Mouse (Mus musculus): ENCODE results near the gene Rnf207.

Rnf207 gene

GRCm38 (mm10) chr4:152318517-152319234, at the start of gene Rnf207:
Rnf207 (minus strand) TSS chr4:152318993.
- DNase-seq: peak; percentile 54 to 85

GRCm38 (mm10) chr4:152365228-152365627, 46.4 kb upstream of the Rnf207 start:
- DNase-seq: no peak

GRCm38 (mm10) chr4:152362180-152362579, 43.4 kb upstream of the Rnf207 start:
- DNase-seq: no peak

GRCm38 (mm10) chr4:152360855-152361254, 42.1 kb upstream of the Rnf207 start:
- DNase-seq: peak in 1 of 2 experiments; percentile 51

GRCm38 (mm10) chr4:152359700-152360099, 40.9 kb upstream of the Rnf207 start:
- DNase-seq: no peak

GRCm38 (mm10) chr4:152355672-152356071, 36.9 kb upstream of the Rnf207 start:
- DNase-seq: no peak

GRCm38 (mm10) chr4:152353886-152354637, 35.3 kb upstream of the Rnf207 start:
- DNase-seq: no peak

GRCm38 (mm10) chr4:152351422-152352305, 32.9 kb upstream of the Rnf207 start:
- DNase-seq: no peak

- DNase-seq: no peak
These were observed 32.1 kb upstream of the Rnf207 start for GRCm38 (mm10) chr4:152350722-152351421.

GRCm38 (mm10) chr4:152349837-152350381, 31.1 kb upstream of the Rnf207 start:
- DNase-seq: no peak

- peak; percentile 31 to 35 for DNase-seq
These were observed 26.5 kb upstream of the Rnf207 start for GRCm38 (mm10) chr4:152345120-152345889.

GRCm38 (mm10) chr4:152344651-152345050, 25.9 kb upstream of the Rnf207 start:
- no peak for DNase-seq

- peak in 1 of 2 experiments; percentile 54 for DNase-seq
These were observed 24.5 kb upstream of the Rnf207 start for GRCm38 (mm10) chr4:152343296-152343695.

- peak in 1 of 2 experiments; percentile 36 for DNase-seq
These were observed 21.9 kb upstream of the Rnf207 start for GRCm38 (mm10) chr4:152340584-152341284.

- no peak for DNase-seq
These were observed 20.5 kb upstream of the Rnf207 start for GRCm38 (mm10) chr4:152339293-152339790.

GRCm38 (mm10) chr4:152338419-152339292, 19.9 kb upstream of the Rnf207 start, which contains the start of gene Chd5:
Chd5 (plus strand) TSS chr4:152338651.
- no peak for DNase-seq

GRCm38 (mm10) chr4:152337772-152338171, 19.0 kb upstream of the Rnf207 start:
- DNase-seq: no peak

GRCm38 (mm10) chr4:152333587-152333986, 14.8 kb upstream of the Rnf207 start:
- no peak for DNase-seq

- DNase-seq: peak; percentile 60 to 83
These were observed 14.2 kb upstream of the Rnf207 start for GRCm38 (mm10) chr4:152332952-152333351.
